Mouse (Mus musculus) hindlimb bud, embryonic 11.5 days (tissue): ENCODE results near the gene Hilpda.
A peak's percentile ranks its signal among the peaks of the same experiment; 100 is the strongest.

Experiments
- DNase-seq: peaks from one replicate; pipeline ENCODE4 v3.0.0-alpha.2; 2012; ENCODE audit warnings: low read depth, low spot score; ENCODE audit errors: extremely low spot score

Gene Hilpda

GRCm38 (mm10) chr6:29272312-29273072 lies at the start of gene Hilpda:
Gene Hilpda (plus strand): TSS chr6:29272488.
- peak; percentile 86 for DNase-seq

- DNase-seq: no peak
These were observed 42.9 kb upstream of the Hilpda start for GRCm38 (mm10) chr6:29229265-29229913.

GRCm38 (mm10) chr6:29230386-29230785 lies 41.9 kb upstream of the Hilpda start:
- no peak for DNase-seq

GRCm38 (mm10) chr6:29231799-29232198 lies 40.5 kb upstream of the Hilpda start:
- DNase-seq: no peak

GRCm38 (mm10) chr6:29232321-29232720 lies 40.0 kb upstream of the Hilpda start:
- no peak for DNase-seq

GRCm38 (mm10) chr6:29233710-29234109 lies 38.6 kb upstream of the Hilpda start:
- no peak for DNase-seq

- DNase-seq: no peak
These were observed 38.0 kb upstream of the Hilpda start for GRCm38 (mm10) chr6:29234272-29234671.

GRCm38 (mm10) chr6:29240806-29241205 lies 31.5 kb upstream of the Hilpda start:
- peak; percentile 37 for DNase-seq

- no peak for DNase-seq
These were observed 30.6 kb upstream of the Hilpda start for GRCm38 (mm10) chr6:29241697-29242096.

GRCm38 (mm10) chr6:29242265-29242664 lies 30.0 kb upstream of the Hilpda start:
- DNase-seq: no peak

GRCm38 (mm10) chr6:29245272-29246120 lies 26.8 kb upstream of the Hilpda start:
- DNase-seq: no peak

GRCm38 (mm10) chr6:29246183-29246582 lies 26.1 kb upstream of the Hilpda start:
- no peak for DNase-seq

GRCm38 (mm10) chr6:29246585-29246984 lies 25.7 kb upstream of the Hilpda start:
- no peak for DNase-seq

- no peak for DNase-seq
These were observed 25.2 kb upstream of the Hilpda start for GRCm38 (mm10) chr6:29247072-29247471.

GRCm38 (mm10) chr6:29259418-29259817 lies 12.9 kb upstream of the Hilpda start:
- DNase-seq: no peak

GRCm38 (mm10) chr6:29261831-29262230 lies 10.5 kb upstream of the Hilpda start:
- no peak for DNase-seq

- DNase-seq: no peak
These were observed 8.4 kb upstream of the Hilpda start for GRCm38 (mm10) chr6:29263650-29264455.

- no peak for DNase-seq
These were observed 7.9 kb upstream of the Hilpda start for GRCm38 (mm10) chr6:29264456-29264781.

GRCm38 (mm10) chr6:29266936-29267335 lies 5.4 kb upstream of the Hilpda start:
- no peak for DNase-seq

GRCm38 (mm10) chr6:29269006-29269668 lies 3.2 kb upstream of the Hilpda start:
- no peak for DNase-seq
